Mouse (Mus musculus) stomach, embryonic 16.5 days (tissue): Measurements from ENCODE around the gene Srebf1. TPM values are rescaled to one million over a fixed set of nuclear protein-coding genes. Genes with fewer than 3 reads are reported as not detected.

Experiments used
- ATAC-seq: fragments of 200-750 bp; cut with Nextera tagmentation; 2 replicates; pipeline ENCODE4 v1.8.0; 2017; ENCODE audit warnings: moderate number of reproducible peaks, moderate TSS enrichment; ENCODE audit not compliant: insufficient read depth, low FRiP score
- H3K27ac ChIP-seq: fragments of 300-500 bp; sonication (generic); 2 replicates; pipeline ENCODE4 v1.5.1; 2014; ENCODE audit warnings: low read length
- H3K27me3 ChIP-seq: fragments of 300-500 bp; sonication (generic); 2 replicates; pipeline ENCODE4 v1.6.1; 2014; ENCODE audit warnings: low read length, control low read depth, mixed read lengths; ENCODE audit not compliant: control insufficient read depth, insufficient read depth
- H3K36me3 ChIP-seq: fragments of 300-500 bp; sonication (generic); 2 replicates; pipeline ENCODE4 v1.6.1; 2014; ENCODE audit warnings: low read length; ENCODE audit not compliant: control insufficient read depth, insufficient read depth
- H3K4me1 ChIP-seq: fragments of 300-500 bp; sonication (generic); 2 replicates; pipeline ENCODE4 v1.6.1; 2014; ENCODE audit warnings: low read length, control low read depth, mixed read lengths; ENCODE audit not compliant: control insufficient read depth, insufficient read depth
- H3K4me2 ChIP-seq: fragments of 300-500 bp; sonication (generic); 2 replicates; pipeline ENCODE4 v1.6.1; 2014; ENCODE audit warnings: low read depth, low read length, mixed read lengths
- H3K4me3 ChIP-seq: fragments of 300-500 bp; sonication (generic); replicated peaks from 2 replicates; pipeline ENCODE4 v1.5.1; 2014; ENCODE audit warnings: mild to moderate bottlenecking, low read length
- H3K9ac ChIP-seq: fragments of 300-500 bp; sonication (generic); 2 replicates; pipeline ENCODE4 v1.6.1; 2014; ENCODE audit warnings: low read length
- H3K9me3 ChIP-seq: fragments of 300-500 bp; sonication (generic); replicated peaks from 2 replicates; pipeline ENCODE4 v1.6.1; 2016; ENCODE audit warnings: low read length, control low read depth; ENCODE audit not compliant: control insufficient read depth
- WGBS: fragments of 180-500 bp; shearing (Covaris S2); extraction: QIAGEN DNeasy Blood & Tissue Kit; methylation state at CpG from one replicate; pipeline ENCODE4 v1.1.7; 2014; 5-methylcytosine and 5-hydroxymethylcytosine counted together
- polyA plus RNA-seq: library from polyadenylated mRNA; unstranded; fragments of >200 nt; fragmentation: Nextera tagmentation; extraction: Ambion mirVana; gene quantifications from 2 replicates; pipeline ENCODE4 v1.2.1, GENCODE M21; 2015

The Srebf1 gene
- polyA plus RNA-seq, 1 experiment from 2014 or later: 63.4 TPM

DNA sequence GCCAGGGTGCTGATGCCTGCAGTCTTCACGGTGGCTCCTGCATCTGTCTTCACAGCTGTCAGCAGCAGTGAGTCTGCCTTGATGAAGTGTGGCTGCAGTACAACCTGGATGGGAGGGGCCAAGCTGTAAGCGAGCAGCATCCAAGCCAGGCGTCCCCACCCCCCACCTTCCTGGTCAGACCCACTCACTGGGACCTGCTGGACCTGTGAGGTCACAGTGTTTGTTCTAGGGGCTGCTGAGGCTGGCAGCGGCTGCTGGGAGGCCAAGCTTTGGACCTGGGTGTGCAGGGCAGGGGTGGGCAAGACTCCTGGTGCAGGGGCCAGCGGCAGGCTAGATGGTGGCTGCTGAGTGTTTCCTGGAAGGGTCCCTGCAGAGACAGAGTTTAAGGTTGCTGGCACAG, 16.2 kb downstream of the Srebf1 start:
- 47% methylated on average over 5 of the region's 5 CpGs for WGBS
- H3K4me1 ChIP-seq: peaks cover 41% of the 10 kb centered on the region
- no peak overlapping the region for H3K9ac ChIP-seq
- no peak overlapping the region for H3K27ac ChIP-seq
- no peak for ATAC-seq
- H3K4me2 ChIP-seq: no peak overlapping the region
- H3K4me3 ChIP-seq: no peak overlapping the region
- no peaks in the 10 kb centered on the region for H3K27me3 ChIP-seq
- no peaks in the 10 kb centered on the region for H3K9me3 ChIP-seq
- H3K36me3 ChIP-seq: peaks cover 20% of the 10 kb centered on the region

GRCm38 (mm10) chr11:60205026-60205425, 17.4 kb downstream of the Srebf1 start:
- peaks cover 32% of the 10 kb centered on the region for H3K4me1 ChIP-seq
- no peak overlapping the region for H3K27ac ChIP-seq
- no peaks in the 10 kb centered on the region for H3K9me3 ChIP-seq
- no peak overlapping the region for H3K4me2 ChIP-seq
- WGBS: 85% methylated on average over 12 of the region's 12 CpGs
- H3K4me3 ChIP-seq: no peak overlapping the region
- peaks cover 30% of the 10 kb centered on the region for H3K36me3 ChIP-seq
- H3K27me3 ChIP-seq: no peaks in the 10 kb centered on the region
- ATAC-seq: no peak
- H3K9ac ChIP-seq: no peak overlapping the region

- Histone ChIP-seq H3K27ac (no peak overlapping the region), H3K9me3 (no peaks in the 10 kb centered on the region), H3K36me3 (peaks cover 38% of the 10 kb centered on the region), H3K4me3 (no peak overlapping the region), H3K4me1 (peaks cover 11% of the 10 kb centered on the region; the same call in 1 of the 2 replicates), H3K4me2 (no peak overlapping the region), H3K9ac (no peak overlapping the region), H3K27me3 (no peaks in the 10 kb centered on the region)
- ATAC-seq: no peak
- WGBS: 91% methylated on average over 26 of the region's 26 CpGs
These were observed 19.4 kb downstream of the Srebf1 start for GRCm38 (mm10) chr11:60202710-60203638.

DNA sequence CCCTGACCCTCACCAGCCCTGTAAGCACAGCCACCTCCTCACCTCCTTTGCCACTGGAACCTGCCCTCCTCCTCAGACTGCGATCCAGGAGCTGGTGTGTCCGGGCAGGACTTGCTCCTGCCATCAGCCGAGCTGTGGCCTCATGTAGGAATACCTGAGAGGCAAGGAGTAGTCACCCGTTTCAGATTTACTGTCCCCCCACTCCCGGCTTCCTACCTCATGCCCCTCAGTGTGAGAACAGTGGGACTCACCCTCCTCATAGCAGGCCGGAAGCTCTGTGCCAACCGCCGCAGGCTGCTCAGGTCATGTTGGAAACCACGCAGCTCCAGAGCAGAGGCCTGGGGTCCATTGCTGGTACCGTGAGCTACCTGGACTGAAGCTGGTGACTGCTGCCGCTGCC, 22.0 kb downstream of the Srebf1 start:
- Histone ChIP-seq H3K36me3 (peaks cover 42% of the 10 kb centered on the region), H3K27me3 (no peaks in the 10 kb centered on the region), H3K9ac (no peak overlapping the region), H3K9me3 (no peaks in the 10 kb centered on the region), H3K27ac (no peak overlapping the region; the same call in 1 of the 2 replicates), H3K4me3 (no peak overlapping the region), H3K4me2 (no peak overlapping the region), H3K4me1 (0 out of 2 replicates have a peak, but pooled peaks cover 5% of the 10 kb centered on the region)
- WGBS: 91% methylated on average over 11 of the region's 11 CpGs
- ATAC-seq: no peak

DNA sequence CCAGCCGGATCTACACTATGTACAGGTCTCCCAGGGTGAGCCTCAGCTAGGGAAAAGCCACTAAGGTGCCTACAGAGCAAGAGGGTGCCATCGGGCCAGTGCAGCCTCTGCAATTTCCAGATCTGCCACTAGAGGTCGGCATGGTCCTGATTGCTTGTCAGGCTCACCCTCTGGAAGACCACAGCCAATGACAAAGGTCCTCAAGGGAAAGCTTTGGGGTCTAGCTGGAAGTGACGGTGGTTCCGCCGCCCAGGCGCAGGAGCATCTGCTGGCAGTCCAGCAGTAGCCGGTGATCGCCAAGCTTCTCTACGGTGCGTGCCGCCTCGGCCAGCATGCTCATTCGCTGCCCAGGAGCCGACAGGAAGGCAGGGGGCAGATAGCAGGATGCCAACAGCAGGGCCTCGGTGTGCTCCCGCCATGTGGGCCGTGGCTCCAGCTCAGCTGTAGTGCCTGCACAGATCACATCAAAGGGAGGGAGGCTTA, 22.6 kb downstream of the Srebf1 start:
- H3K4me2 ChIP-seq: no peak overlapping the region
- peak overlapping the region; percentile 30; the same call in 1 of the 2 replicates for H3K27ac ChIP-seq
- peaks cover 6% of the 10 kb centered on the region; the same call in 1 of the 2 replicates for H3K9me3 ChIP-seq
- H3K9ac ChIP-seq: no peak overlapping the region
- no peaks in the 10 kb centered on the region for H3K27me3 ChIP-seq
- peak; percentile 54; the same call in 1 of the 2 replicates for ATAC-seq
- H3K36me3 ChIP-seq: peaks cover 41% of the 10 kb centered on the region
- WGBS: 23% methylated on average over 18 of the region's 18 CpGs
- no peak overlapping the region for H3K4me3 ChIP-seq
- H3K4me1 ChIP-seq: 0 out of 2 replicates have a peak, but pooled peaks cover 5% of the 10 kb centered on the region

DNA sequence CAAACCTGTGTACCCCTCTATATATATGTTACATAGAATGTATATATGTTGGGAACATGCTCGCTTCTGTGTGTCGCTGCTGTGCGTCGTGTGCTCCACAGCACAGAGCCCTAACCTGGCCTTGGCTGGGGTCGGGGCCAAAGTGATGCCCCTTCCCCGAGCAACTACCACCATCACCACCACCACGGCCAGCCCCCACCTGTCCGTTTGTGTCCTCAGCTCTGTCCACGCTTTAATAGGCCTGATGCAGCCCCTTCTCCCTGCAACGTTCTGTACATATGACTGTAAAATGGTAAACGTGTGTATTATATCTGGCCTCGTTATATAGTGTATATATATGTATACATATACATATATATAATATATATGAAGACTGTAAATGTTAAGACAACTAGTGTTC, 23.7 kb downstream of the Srebf1 start:
- Histone ChIP-seq H3K9ac (no peak overlapping the region), H3K9me3 (peaks cover 14% of the 10 kb centered on the region; the same call in 1 of the 2 replicates), H3K4me2 (no peak overlapping the region), H3K36me3 (peaks cover 44% of the 10 kb centered on the region), H3K4me3 (no peak overlapping the region), H3K27ac (no peak overlapping the region), H3K4me1 (0 out of 2 replicates have a peak, but pooled peaks cover 5% of the 10 kb centered on the region), H3K27me3 (no peaks in the 10 kb centered on the region)
- ATAC-seq: no peak
- WGBS: 86% methylated on average over 12 of the region's 12 CpGs

DNA sequence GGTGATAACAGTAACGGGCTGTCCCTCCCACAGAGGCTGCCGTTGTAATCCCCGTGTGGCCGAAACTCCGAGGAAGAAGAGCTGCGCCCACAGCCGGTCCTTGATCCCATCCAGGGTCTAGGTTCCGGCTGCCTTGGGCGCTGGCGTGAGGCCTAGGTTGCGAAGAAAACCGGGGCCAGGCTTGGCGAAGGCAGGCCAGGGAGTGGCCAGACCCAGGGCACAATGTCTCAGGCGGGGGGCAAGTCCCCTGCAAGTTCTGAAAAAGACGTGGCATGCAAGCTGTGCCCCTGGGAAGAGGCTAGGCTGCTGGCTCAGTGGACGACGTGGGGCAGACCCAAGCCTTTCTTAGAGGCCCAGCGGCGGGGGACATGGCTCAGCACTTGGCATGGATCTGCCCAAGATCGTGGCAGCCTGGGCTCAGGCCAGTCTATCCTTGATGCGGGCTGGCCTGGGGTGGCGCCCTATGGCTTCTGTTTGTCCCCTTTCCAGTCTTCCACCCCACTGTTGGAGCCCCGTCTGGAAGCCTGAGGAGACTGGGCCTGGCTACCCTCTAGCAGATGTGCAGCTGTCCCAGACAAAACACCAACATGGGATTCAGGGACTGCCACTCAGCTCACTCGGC, 24.3 kb downstream of the Srebf1 start:
- no peak for ATAC-seq
- 75% methylated on average over 24 of the region's 24 CpGs for WGBS
- Histone ChIP-seq H3K4me1 (0 out of 2 replicates have a peak, but pooled peaks cover 5% of the 10 kb centered on the region), H3K9ac (no peak overlapping the region), H3K4me2 (no peak overlapping the region), H3K27me3 (no peaks in the 10 kb centered on the region), H3K36me3 (peaks cover 42% of the 10 kb centered on the region), H3K4me3 (no peak overlapping the region), H3K27ac (no peak overlapping the region), H3K9me3 (peaks cover 14% of the 10 kb centered on the region; the same call in 1 of the 2 replicates)

DNA sequence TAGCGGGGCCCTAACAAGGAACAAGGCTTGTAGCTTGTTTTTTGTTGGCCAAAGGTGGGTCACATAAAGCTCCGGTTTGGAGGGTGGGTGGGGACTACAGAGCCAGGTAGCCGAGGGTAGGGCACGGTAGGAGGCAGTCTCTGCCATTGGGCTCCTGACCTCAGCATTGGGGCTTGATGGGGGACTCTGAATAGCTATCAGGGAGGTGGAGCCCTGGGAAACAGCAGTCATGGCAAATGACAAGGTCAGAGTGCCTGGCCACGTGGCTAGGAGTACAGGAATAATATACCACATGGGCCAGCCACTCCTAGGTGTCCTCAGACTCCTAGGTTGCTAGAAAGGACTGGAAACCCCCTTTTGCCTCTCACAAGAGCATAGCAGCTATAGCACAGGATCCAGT, 26.0 kb downstream of the Srebf1 start:
- peaks cover 40% of the 10 kb centered on the region for H3K36me3 ChIP-seq
- H3K4me3 ChIP-seq: no peak overlapping the region
- ATAC-seq: peak; percentile 5; the same call in 1 of the 2 replicates
- H3K4me1 ChIP-seq: 0 out of 2 replicates have a peak, but pooled peaks cover 5% of the 10 kb centered on the region
- H3K9me3 ChIP-seq: peaks cover 14% of the 10 kb centered on the region; the same call in 1 of the 2 replicates
- WGBS: 65% methylated on average over 5 of the region's 5 CpGs
- no peaks in the 10 kb centered on the region for H3K27me3 ChIP-seq
- no peak overlapping the region for H3K4me2 ChIP-seq
- H3K9ac ChIP-seq: no peak overlapping the region; the same call in 1 of the 2 replicates
- H3K27ac ChIP-seq: peak overlapping the region; percentile 56

DNA sequence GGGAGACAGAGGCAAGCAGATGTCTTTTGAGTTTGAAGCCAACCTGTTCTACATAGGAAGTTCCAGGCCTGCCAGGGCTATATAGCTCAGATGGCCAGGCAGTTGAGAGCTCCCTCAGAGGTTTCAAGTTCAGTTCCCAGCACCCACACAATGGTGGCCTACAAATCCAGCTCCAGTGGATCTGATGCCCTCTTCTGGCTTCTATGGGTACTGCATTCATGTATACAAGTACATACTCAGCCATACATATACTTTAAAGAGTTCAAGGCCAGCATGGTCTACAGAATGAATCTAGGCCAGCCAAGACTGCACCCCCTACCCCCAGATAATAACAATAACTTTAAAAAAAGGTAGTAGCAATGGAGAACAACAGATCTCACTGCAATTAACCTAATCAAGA, 27.3 kb downstream of the Srebf1 start:
- Histone ChIP-seq H3K4me2 (no peak overlapping the region), H3K27ac (no peak overlapping the region), H3K27me3 (no peaks in the 10 kb centered on the region), H3K9ac (no peak overlapping the region), H3K4me1 (0 out of 2 replicates have a peak, but pooled peaks cover 5% of the 10 kb centered on the region), H3K4me3 (no peak overlapping the region), H3K36me3 (peaks cover 38% of the 10 kb centered on the region), H3K9me3 (peaks cover 14% of the 10 kb centered on the region; the same call in 1 of the 2 replicates)
- ATAC-seq: no peak
